Mouse (Mus musculus) stomach, embryonic 15.5 days (tissue): ENCODE data around the gene Mtmr3. TPM values are rescaled to one million over a fixed set of nuclear protein-coding genes. Genes with fewer than 3 reads are reported as not detected.
A peak's percentile ranks its signal among the peaks of the same experiment; 100 is the strongest.

Experiments
- ATAC-seq: fragments of 200-750 bp; cut with Nextera tagmentation; 2 replicates; pipeline ENCODE4 v1.8.0; 2017; ENCODE audit warnings: low read depth, moderate number of reproducible peaks, moderate TSS enrichment; ENCODE audit not compliant: insufficient read depth, low FRiP score
- H3K27ac ChIP-seq: fragments of 300-500 bp; sonication (generic); 2 replicates; pipeline ENCODE4 v1.5.1; 2015; ENCODE audit warnings: mild to moderate bottlenecking, inconsistent platforms
- H3K27me3 ChIP-seq: fragments of 300-500 bp; sonication (generic); replicated peaks from 2 replicates; pipeline ENCODE4 v1.6.1; 2015; ENCODE audit warnings: inconsistent platforms
- H3K36me3 ChIP-seq: fragments of 300-500 bp; sonication (generic); 2 replicates; pipeline ENCODE4 v1.6.1; 2015; ENCODE audit warnings: inconsistent platforms
- H3K4me1 ChIP-seq: fragments of 300-500 bp; sonication (generic); 2 replicates; pipeline ENCODE4 v1.6.1; 2015; ENCODE audit warnings: inconsistent platforms
- H3K4me2 ChIP-seq: fragments of 300-500 bp; sonication (generic); 2 replicates; pipeline ENCODE4 v1.6.1; 2015; ENCODE audit warnings: mild to moderate bottlenecking, inconsistent platforms
- H3K4me3 ChIP-seq: fragments of 300-500 bp; sonication (generic); replicated peaks from 2 replicates; pipeline ENCODE4 v1.5.1; 2015; ENCODE audit warnings: inconsistent platforms
- H3K9ac ChIP-seq: fragments of 300-500 bp; sonication (generic); 2 replicates; pipeline ENCODE4 v1.6.1; 2015; ENCODE audit warnings: inconsistent platforms
- H3K9me3 ChIP-seq: fragments of 300-500 bp; sonication (generic); 2 replicates; pipeline ENCODE4 v1.6.1; 2016; ENCODE audit warnings: inconsistent platforms
- WGBS: fragments of 180-500 bp; shearing (Covaris S2); methylation state at CpG from one replicate; pipeline ENCODE4 v1.1.7; 2015; 5-methylcytosine and 5-hydroxymethylcytosine counted together
- polyA plus RNA-seq: library from polyadenylated mRNA; unstranded; fragments of >200 nt; fragmentation: Nextera tagmentation; extraction: Ambion mirVana; gene quantifications from 2 replicates; pipeline ENCODE4 v1.2.1, GENCODE M21; 2015

Gene Mtmr3
- polyA plus RNA-seq, result 23.8 and 25.1 TPM in 2 replicates

GRCm38 (mm10) chr11:4594608-4595500 is at the start of gene Mtmr3:
TSS of gene Mtmr3 (minus strand) at chr11:4594863.
- Histone ChIP-seq H3K4me3 (peak within 1 kb of the TSS; percentile 93), H3K36me3 (no peaks in the 10 kb centered on the region), H3K4me1 (peaks cover 8% of the 10 kb centered on the region; the same call in 1 of the 2 replicates), H3K9ac (peak within 1 kb of the TSS; percentile 84), H3K4me2 (peak within 1 kb of the TSS; percentile 58), H3K27me3 (no peaks in the 10 kb centered on the region), H3K27ac (peak within 1 kb of the TSS; percentile 95), H3K9me3 (no peaks in the 10 kb centered on the region)
- 3% methylated on average over 53 of the region's 53 CpGs for WGBS
- peak; percentile 91 for ATAC-seq

GRCm38 (mm10) chr11:4643722-4644121 is 49.1 kb upstream of the Mtmr3 start:
- Histone ChIP-seq H3K9me3 (no peaks in the 10 kb centered on the region), H3K27ac (no peak overlapping the region), H3K4me3 (no peak overlapping the region), H3K4me2 (no peak overlapping the region), H3K27me3 (no peaks in the 10 kb centered on the region), H3K9ac (no peak overlapping the region), H3K4me1 (0 out of 2 replicates have a peak, but pooled peaks cover 4% of the 10 kb centered on the region), H3K36me3 (peaks cover 17% of the 10 kb centered on the region)
- ATAC-seq, result no peak
- WGBS, result 60% methylated on average over 5 of the region's 5 CpGs

- 0 out of 2 replicates have a peak, but pooled peaks cover 4% of the 10 kb centered on the region for H3K4me1 ChIP-seq
- H3K4me2 ChIP-seq, result no peak overlapping the region
- no peaks in the 10 kb centered on the region for H3K9me3 ChIP-seq
- H3K9ac ChIP-seq, result no peak overlapping the region
- no peaks in the 10 kb centered on the region for H3K36me3 ChIP-seq
- H3K27ac ChIP-seq, result no peak overlapping the region
- H3K27me3 ChIP-seq, result no peaks in the 10 kb centered on the region
- H3K4me3 ChIP-seq, result no peak overlapping the region
- ATAC-seq, result no peak
Measured at GRCm38 (mm10) chr11:4641185-4641584, 46.5 kb upstream of the Mtmr3 start.

GRCm38 (mm10) chr11:4638261-4638660 is 43.6 kb upstream of the Mtmr3 start:
- WGBS, result 16% methylated on average over 7 of the region's 7 CpGs
- Histone ChIP-seq H3K4me3 (peak overlapping the region; percentile 83), H3K9me3 (no peaks in the 10 kb centered on the region), H3K36me3 (no peaks in the 10 kb centered on the region), H3K4me1 (0 out of 2 replicates have a peak, but pooled peaks cover 4% of the 10 kb centered on the region), H3K9ac (peak overlapping the region; percentile 42; the same call in 1 of the 2 replicates), H3K27me3 (no peaks in the 10 kb centered on the region), H3K4me2 (peak overlapping the region; percentile 73), H3K27ac (no peak overlapping the region)
- ATAC-seq, result 0 out of 2 replicates have a peak, but pooled peaks have one; percentile 17

- Histone ChIP-seq H3K27me3 (no peaks in the 10 kb centered on the region), H3K27ac (peak within 1 kb of the TSS; percentile 82), H3K9me3 (no peaks in the 10 kb centered on the region), H3K4me2 (peak within 1 kb of the TSS; percentile 73), H3K9ac (peak within 1 kb of the TSS; percentile 42), H3K4me1 (0 out of 2 replicates have a peak, but pooled peaks cover 4% of the 10 kb centered on the region), H3K4me3 (peak within 1 kb of the TSS; percentile 83), H3K36me3 (no peaks in the 10 kb centered on the region)
- ATAC-seq, result peak; percentile 94
- 0% methylated on average over 35 of the region's 35 CpGs for WGBS
Measured at GRCm38 (mm10) chr11:4637534-4638234, 43.0 kb upstream of the Mtmr3 start, which contains the start of gene Ascc2. TSS of gene Ascc2 (plus strand) at chr11:4637747.

- Histone ChIP-seq H3K9me3 (no peaks in the 10 kb centered on the region), H3K9ac (no peak overlapping the region), H3K4me1 (0 out of 2 replicates have a peak, but pooled peaks cover 4% of the 10 kb centered on the region), H3K4me3 (peak overlapping the region; percentile 83), H3K36me3 (no peaks in the 10 kb centered on the region), H3K4me2 (peak overlapping the region; percentile 73), H3K27ac (peak overlapping the region; percentile 33; the same call in 1 of the 2 replicates), H3K27me3 (no peaks in the 10 kb centered on the region)
- no peak for ATAC-seq
- 51% methylated on average over 5 of the region's 5 CpGs for WGBS
Measured at GRCm38 (mm10) chr11:4636782-4637342, 42.2 kb upstream of the Mtmr3 start.

- no peak overlapping the region for H3K4me3 ChIP-seq
- no peaks in the 10 kb centered on the region for H3K27me3 ChIP-seq
- H3K9me3 ChIP-seq, result no peaks in the 10 kb centered on the region
- ATAC-seq, result no peak
- WGBS, result 46% methylated on average over 5 of the region's 5 CpGs
- H3K4me1 ChIP-seq, result peaks cover 13% of the 10 kb centered on the region; the same call in 1 of the 2 replicates
- no peak overlapping the region for H3K9ac ChIP-seq
- H3K27ac ChIP-seq, result no peak overlapping the region
- no peaks in the 10 kb centered on the region for H3K36me3 ChIP-seq
- no peak overlapping the region for H3K4me2 ChIP-seq
Measured at GRCm38 (mm10) chr11:4634395-4634794, 39.7 kb upstream of the Mtmr3 start.

- Histone ChIP-seq H3K9ac (no peak overlapping the region), H3K9me3 (no peaks in the 10 kb centered on the region), H3K36me3 (no peaks in the 10 kb centered on the region), H3K27me3 (no peaks in the 10 kb centered on the region), H3K4me3 (no peak overlapping the region), H3K4me1 (peaks cover 10% of the 10 kb centered on the region; the same call in 1 of the 2 replicates), H3K27ac (no peak overlapping the region), H3K4me2 (no peak overlapping the region)
- ATAC-seq, result no peak
- WGBS, result 26% methylated on average over 2 of the region's 2 CpGs
Measured at GRCm38 (mm10) chr11:4633420-4633819, 38.8 kb upstream of the Mtmr3 start.

- ATAC-seq, result no peak
- no peaks in the 10 kb centered on the region for H3K27me3 ChIP-seq
- H3K4me2 ChIP-seq, result no peak overlapping the region
- H3K4me3 ChIP-seq, result no peak overlapping the region
- H3K9ac ChIP-seq, result no peak overlapping the region
- peak overlapping the region; percentile 6; the same call in 1 of the 2 replicates for H3K27ac ChIP-seq
- H3K4me1 ChIP-seq, result peaks cover 10% of the 10 kb centered on the region; the same call in 1 of the 2 replicates
- WGBS, result 20% methylated on average over 8 of the region's 8 CpGs
- H3K9me3 ChIP-seq, result no peaks in the 10 kb centered on the region
- no peaks in the 10 kb centered on the region for H3K36me3 ChIP-seq
Measured at GRCm38 (mm10) chr11:4629861-4630280, 35.2 kb upstream of the Mtmr3 start.

- Histone ChIP-seq H3K36me3 (no peaks in the 10 kb centered on the region), H3K9me3 (no peaks in the 10 kb centered on the region), H3K4me3 (no peak overlapping the region), H3K4me2 (no peak overlapping the region), H3K4me1 (peaks cover 10% of the 10 kb centered on the region; the same call in 1 of the 2 replicates), H3K27ac (no peak overlapping the region), H3K9ac (no peak overlapping the region), H3K27me3 (no peaks in the 10 kb centered on the region)
- ATAC-seq, result no peak
- WGBS, result 78% methylated on average over 7 of the region's 7 CpGs
Measured at GRCm38 (mm10) chr11:4627636-4628035, 33.0 kb upstream of the Mtmr3 start.

- Histone ChIP-seq H3K27ac (no peak overlapping the region), H3K27me3 (no peaks in the 10 kb centered on the region), H3K9ac (no peak overlapping the region), H3K4me1 (peaks cover 10% of the 10 kb centered on the region; the same call in 1 of the 2 replicates), H3K9me3 (no peaks in the 10 kb centered on the region), H3K4me3 (no peak overlapping the region), H3K36me3 (no peaks in the 10 kb centered on the region), H3K4me2 (no peak overlapping the region)
- no peak for ATAC-seq
- WGBS, result 71% methylated on average over 7 of the region's 7 CpGs
Measured at GRCm38 (mm10) chr11:4625931-4626330, 31.3 kb upstream of the Mtmr3 start.
